In genomic region chr12:16610936-16611335, GRCm38 (mm10) we compare ENCODE assay signal across 10 mouse cellular contexts. TPM values are rescaled to one million over a fixed set of nuclear protein-coding genes. Genes with fewer than 3 reads are reported as not detected.
DNase-seq lines count a peak whose midpoint lies in the region; ATAC-seq lines count a peak whose summit lies in the region.
"Had no signal": no experiment of that assay in that cellular context is flagged by ENCODE, and none has a peak within 500 bp of the region (broad histone marks: within the 10 kb centered on the region; RNA-seq: fewer than 3 reads in every experiment).

Gene Lpin1 (minus strand): TSS chr12:16610966.

- no peak within 1 kb of the TSS for H3K4me2 ChIP-seq in midbrain, embryonic 12.5 days (replicated peaks)
- H3K4me2 ChIP-seq: liver, embryonic 13.5 days had no signal

- H3K4me3 ChIP-seq in midbrain, embryonic 12.5 days, result no peak within 1 kb of the TSS
- no peak within 1 kb of the TSS for H3K4me3 ChIP-seq in limb, embryonic 10.5 days
- H3K4me3 ChIP-seq: liver, embryonic 13.5 days had no signal

- intact Hi-C loops in heart, postnatal 25 days (cut with DNase I), result no loop called here

- no peaks in the 10 kb centered on the region for H3K27me3 ChIP-seq in midbrain, embryonic 12.5 days
- H3K27me3 ChIP-seq in limb, embryonic 10.5 days (ENCODE audit: low read depth, poor library complexity, severe bottlenecking), result no peaks in the 10 kb centered on the region
- H3K27me3 ChIP-seq: liver, embryonic 13.5 days; Patski had no signal

- DNase-seq in layer of hippocampus, adult 8-10 months (ENCODE audit: low spot score in 2 of 2), result no peak
- DNase-seq in layer of hippocampus, adult 9-11 months, result no peak
- DNase-seq in adrenal gland, postnatal 4 days (ENCODE audit: low spot score in 2 of 2), result no peak
- DNase-seq in heart, postnatal 25 days (ENCODE audit: low spot score), result no peak
- DNase-seq in cerebellum, adult 9-11 months, result no peak
- DNase-seq in limb, embryonic 10.5 days (ENCODE audit: low spot score), result no peak
- no peak for DNase-seq in yolk sac, embryonic 10.5 days (ENCODE audit: low spot score)
- DNase-seq: liver, embryonic 13.5 days had no signal

- 71% methylated on average over 2 of the region's 2 CpGs for WGBS in midbrain, embryonic 12.5 days
- WGBS in limb, embryonic 10.5 days, result 97% methylated on average over 2 of the region's 2 CpGs

- H3K27ac ChIP-seq in midbrain, embryonic 12.5 days (replicated peaks), result no peak within 1 kb of the TSS
- no peak within 1 kb of the TSS for H3K27ac ChIP-seq in limb, embryonic 10.5 days
- H3K27ac ChIP-seq: liver, embryonic 13.5 days had no signal

- H3K4me1 ChIP-seq in midbrain, embryonic 12.5 days, result no peaks in the 10 kb centered on the region
- H3K4me1 ChIP-seq in limb, embryonic 10.5 days, result no peaks in the 10 kb centered on the region
- H3K4me1 ChIP-seq: liver, embryonic 13.5 days had no signal

- no peaks in the 10 kb centered on the region for H3K9me3 ChIP-seq in midbrain, embryonic 12.5 days
- H3K9me3 ChIP-seq in limb, embryonic 10.5 days (replicated peaks), result no peaks in the 10 kb centered on the region
- H3K9me3 ChIP-seq: liver, embryonic 13.5 days had no signal

- H3K9ac ChIP-seq in midbrain, embryonic 12.5 days (replicated peaks), result no peak within 1 kb of the TSS
- H3K9ac ChIP-seq: liver, embryonic 13.5 days had no signal

- ATAC-seq in midbrain, embryonic 12.5 days (ENCODE audit: low FRiP score, low read depth), result no peak
- ATAC-seq: Patski had no signal

- H3K36me3 ChIP-seq in midbrain, embryonic 12.5 days, result no peaks in the 10 kb centered on the region
- H3K36me3 ChIP-seq in limb, embryonic 10.5 days, result no peaks in the 10 kb centered on the region
- H3K36me3 ChIP-seq: liver, embryonic 13.5 days had no signal

RNA-seq across cellular contexts. Expression of gene Lpin1, which starts in this region (rescaled TPM):
- 10 to 100 TPM; 28.8 to 33.0 (median 30.9) TPM for total RNA-seq in layer of hippocampus, adult 8-10 months (2022)
- total RNA-seq in adrenal gland, postnatal 4 days (2021), result 10 to 100 TPM; 21.6 to 23.4 TPM
- 100 to 1,000 TPM; 161 to 169 TPM for total RNA-seq in heart, postnatal 25 days (2021)
- polyA plus RNA-seq in midbrain, embryonic 12.5 days (2016; fragmentation: Nextera tagmentation; extraction: Ambion mirVana), result 16.8 and 17.8 TPM in 2 replicates
- 5.1 and 7.2 TPM in 2 replicates for polyA plus RNA-seq in limb, embryonic 10.5 days (2016; fragmentation: Nextera tagmentation; extraction: Ambion mirVana)

Comparison
In these comparisons a context has a peak if more than half of its experiments do, and no peak if none do; other contexts are left out.
1. RNA of gene Lpin1 (total RNA-seq): 161 to 169 TPM in heart, postnatal 25 days; 28.8 to 33.0 TPM in layer of hippocampus, adult 8-10 months and 21.6 to 23.4 TPM in adrenal gland, postnatal 4 days; every median in the first group is over 4 times any median in the second.